Mouse (Mus musculus) stomach, embryonic 16.5 days (tissue): ENCODE measurements around the gene Pabpn1. TPM values are rescaled to one million over a fixed set of nuclear protein-coding genes. Genes with fewer than 3 reads are reported as not detected.

Source experiments
- ATAC-seq: fragments of 200-750 bp; cut with Nextera tagmentation; 2 replicates; pipeline ENCODE4 v1.8.0; 2017; ENCODE audit warnings: moderate number of reproducible peaks, moderate TSS enrichment; ENCODE audit not compliant: insufficient read depth, low FRiP score
- H3K27ac ChIP-seq: fragments of 300-500 bp; sonication (generic); 2 replicates; pipeline ENCODE4 v1.5.1; 2014; ENCODE audit warnings: low read length
- H3K27me3 ChIP-seq: fragments of 300-500 bp; sonication (generic); 2 replicates; pipeline ENCODE4 v1.6.1; 2014; ENCODE audit warnings: low read length, control low read depth, mixed read lengths; ENCODE audit not compliant: control insufficient read depth, insufficient read depth
- H3K36me3 ChIP-seq: fragments of 300-500 bp; sonication (generic); 2 replicates; pipeline ENCODE4 v1.6.1; 2014; ENCODE audit warnings: low read length; ENCODE audit not compliant: control insufficient read depth, insufficient read depth
- H3K4me1 ChIP-seq: fragments of 300-500 bp; sonication (generic); 2 replicates; pipeline ENCODE4 v1.6.1; 2014; ENCODE audit warnings: low read length, control low read depth, mixed read lengths; ENCODE audit not compliant: control insufficient read depth, insufficient read depth
- H3K4me2 ChIP-seq: fragments of 300-500 bp; sonication (generic); 2 replicates; pipeline ENCODE4 v1.6.1; 2014; ENCODE audit warnings: low read depth, low read length, mixed read lengths
- H3K4me3 ChIP-seq: fragments of 300-500 bp; sonication (generic); replicated peaks from 2 replicates; pipeline ENCODE4 v1.5.1; 2014; ENCODE audit warnings: mild to moderate bottlenecking, low read length
- H3K9ac ChIP-seq: fragments of 300-500 bp; sonication (generic); 2 replicates; pipeline ENCODE4 v1.6.1; 2014; ENCODE audit warnings: low read length
- H3K9me3 ChIP-seq: fragments of 300-500 bp; sonication (generic); replicated peaks from 2 replicates; pipeline ENCODE4 v1.6.1; 2016; ENCODE audit warnings: low read length, control low read depth; ENCODE audit not compliant: control insufficient read depth
- WGBS: fragments of 180-500 bp; shearing (Covaris S2); extraction: QIAGEN DNeasy Blood & Tissue Kit; methylation state at CpG from one replicate; pipeline ENCODE4 v1.1.7; 2014; 5-methylcytosine and 5-hydroxymethylcytosine counted together
- polyA plus RNA-seq: library from polyadenylated mRNA; unstranded; fragments of >200 nt; fragmentation: Nextera tagmentation; extraction: Ambion mirVana; gene quantifications from 2 replicates; pipeline ENCODE4 v1.2.1, GENCODE M21; 2015

Pabpn1 gene
- polyA plus RNA-seq, 1 experiment from 2014 or later: 78.6 TPM

GRCm38 (mm10) chr14:54926401-54927158 is 34.3 kb downstream of the Pabpn1 start:
- WGBS: under 1% methylated on average over 58 of the region's 58 CpGs
- no peaks in the 10 kb centered on the region for H3K36me3 ChIP-seq
- ATAC-seq: peak; percentile 87
- peak overlapping the region; percentile 84 for H3K4me2 ChIP-seq
- peak overlapping the region; percentile 100 for H3K27ac ChIP-seq
- H3K4me1 ChIP-seq: peaks cover 31% of the 10 kb centered on the region
- H3K9ac ChIP-seq: peak overlapping the region; percentile 94
- no peaks in the 10 kb centered on the region for H3K27me3 ChIP-seq
- no peaks in the 10 kb centered on the region for H3K9me3 ChIP-seq
- H3K4me3 ChIP-seq: peak overlapping the region; percentile 73

GRCm38 (mm10) chr14:54927296-54927695 is 35.0 kb downstream of the Pabpn1 start:
- Histone ChIP-seq H3K4me1 (peaks cover 31% of the 10 kb centered on the region), H3K36me3 (no peaks in the 10 kb centered on the region), H3K27ac (peak overlapping the region; percentile 100), H3K27me3 (no peaks in the 10 kb centered on the region), H3K9ac (peak overlapping the region; percentile 94), H3K4me2 (peak overlapping the region; percentile 84), H3K9me3 (no peaks in the 10 kb centered on the region), H3K4me3 (peak overlapping the region; percentile 73)
- no peak for ATAC-seq
- WGBS: 17% methylated on average over 7 of the region's 7 CpGs

GRCm38 (mm10) chr14:54929801-54930200 is 37.5 kb downstream of the Pabpn1 start:
- Histone ChIP-seq H3K9ac (no peak overlapping the region), H3K27me3 (no peaks in the 10 kb centered on the region), H3K36me3 (no peaks in the 10 kb centered on the region), H3K4me1 (peaks cover 25% of the 10 kb centered on the region), H3K27ac (0 out of 2 replicates have a peak overlapping the region, but pooled peaks have one; percentile 18), H3K9me3 (no peaks in the 10 kb centered on the region), H3K4me2 (no peak overlapping the region), H3K4me3 (no peak overlapping the region)
- ATAC-seq: no peak
- WGBS: 58% methylated on average over 5 of the region's 5 CpGs

- Histone ChIP-seq H3K27me3 (no peaks in the 10 kb centered on the region), H3K27ac (no peak overlapping the region), H3K4me2 (no peak overlapping the region), H3K4me1 (peaks cover 25% of the 10 kb centered on the region), H3K36me3 (no peaks in the 10 kb centered on the region), H3K9me3 (no peaks in the 10 kb centered on the region), H3K9ac (no peak overlapping the region), H3K4me3 (no peak overlapping the region)
- ATAC-seq: no peak
- WGBS: 28% methylated on average over 2 of the region's 2 CpGs
Measured at GRCm38 (mm10) chr14:54930431-54930830, 38.1 kb downstream of the Pabpn1 start.

GRCm38 (mm10) chr14:54932645-54933150 is 40.4 kb downstream of the Pabpn1 start, which contains the start of gene Il25:
Gene Il25 (plus strand): TSS chr14:54932695.
- Histone ChIP-seq H3K9me3 (no peaks in the 10 kb centered on the region), H3K9ac (no peak within 1 kb of the TSS)

GRCm38 (mm10) chr14:54935904-54936830 is 43.9 kb downstream of the Pabpn1 start, which contains the start of gene Cmtm5:
Gene Cmtm5 (plus strand): TSS chr14:54936261.
- H3K9ac ChIP-seq: peak within 1 kb of the TSS; percentile 26; the same call in 1 of the 2 replicates
- 36% methylated on average over 8 of the region's 8 CpGs for WGBS
- H3K4me2 ChIP-seq: no peak within 1 kb of the TSS
- peak; percentile 38 for ATAC-seq
- no peaks in the 10 kb centered on the region; the same call in 1 of the 2 replicates for H3K27me3 ChIP-seq
- H3K36me3 ChIP-seq: no peaks in the 10 kb centered on the region
- H3K4me3 ChIP-seq: no peak within 1 kb of the TSS
- no peaks in the 10 kb centered on the region for H3K9me3 ChIP-seq
- 0 out of 2 replicates have a peak within 1 kb of the TSS, but pooled peaks have one; percentile 36 for H3K27ac ChIP-seq
- H3K4me1 ChIP-seq: 0 out of 2 replicates have a peak, but pooled peaks cover 6% of the 10 kb centered on the region

More at GRCm38 (mm10) chr14:54932645-54933150, 40.4 kb downstream of the Pabpn1 start, which contains the start of gene Il25:
- no peak within 1 kb of the TSS for H3K4me2 ChIP-seq
- 0 out of 2 replicates have a peak, but pooled peaks have one; percentile 30 for ATAC-seq
- no peak within 1 kb of the TSS for H3K4me3 ChIP-seq
- WGBS: 34% methylated on average over 6 of the region's 6 CpGs
- H3K36me3 ChIP-seq: no peaks in the 10 kb centered on the region
- H3K27me3 ChIP-seq: no peaks in the 10 kb centered on the region; the same call in 1 of the 2 replicates
- H3K27ac ChIP-seq: no peak within 1 kb of the TSS
- peaks cover 22% of the 10 kb centered on the region for H3K4me1 ChIP-seq

GRCm38 (mm10) chr14:54936831-54937160 is 44.5 kb downstream of the Pabpn1 start:
- Histone ChIP-seq H3K4me2 (no peak overlapping the region), H3K27ac (0 out of 2 replicates have a peak overlapping the region, but pooled peaks have one; percentile 36), H3K27me3 (no peaks in the 10 kb centered on the region; the same call in 1 of the 2 replicates), H3K9ac (peak overlapping the region; percentile 2; the same call in 1 of the 2 replicates), H3K4me3 (no peak overlapping the region), H3K36me3 (no peaks in the 10 kb centered on the region), H3K9me3 (no peaks in the 10 kb centered on the region), H3K4me1 (0 out of 2 replicates have a peak, but pooled peaks cover 6% of the 10 kb centered on the region)
- ATAC-seq: no peak
- WGBS: 44% methylated on average over 6 of the region's 6 CpGs

GRCm38 (mm10) chr14:54937361-54938182 is 45.3 kb downstream of the Pabpn1 start:
- ATAC-seq: no peak
- no peak overlapping the region for H3K4me3 ChIP-seq
- H3K4me2 ChIP-seq: no peak overlapping the region
- no peaks in the 10 kb centered on the region for H3K36me3 ChIP-seq
- no peak overlapping the region for H3K27ac ChIP-seq
- WGBS: 90% methylated on average over 16 of the region's 16 CpGs
- 0 out of 2 replicates have a peak, but pooled peaks cover 6% of the 10 kb centered on the region for H3K4me1 ChIP-seq
- no peaks in the 10 kb centered on the region for H3K9me3 ChIP-seq
- no peak overlapping the region for H3K9ac ChIP-seq
- no peaks in the 10 kb centered on the region; the same call in 1 of the 2 replicates for H3K27me3 ChIP-seq
